8 mouse cellular contexts compared by ENCODE assay signal in the genomic region with DNA sequence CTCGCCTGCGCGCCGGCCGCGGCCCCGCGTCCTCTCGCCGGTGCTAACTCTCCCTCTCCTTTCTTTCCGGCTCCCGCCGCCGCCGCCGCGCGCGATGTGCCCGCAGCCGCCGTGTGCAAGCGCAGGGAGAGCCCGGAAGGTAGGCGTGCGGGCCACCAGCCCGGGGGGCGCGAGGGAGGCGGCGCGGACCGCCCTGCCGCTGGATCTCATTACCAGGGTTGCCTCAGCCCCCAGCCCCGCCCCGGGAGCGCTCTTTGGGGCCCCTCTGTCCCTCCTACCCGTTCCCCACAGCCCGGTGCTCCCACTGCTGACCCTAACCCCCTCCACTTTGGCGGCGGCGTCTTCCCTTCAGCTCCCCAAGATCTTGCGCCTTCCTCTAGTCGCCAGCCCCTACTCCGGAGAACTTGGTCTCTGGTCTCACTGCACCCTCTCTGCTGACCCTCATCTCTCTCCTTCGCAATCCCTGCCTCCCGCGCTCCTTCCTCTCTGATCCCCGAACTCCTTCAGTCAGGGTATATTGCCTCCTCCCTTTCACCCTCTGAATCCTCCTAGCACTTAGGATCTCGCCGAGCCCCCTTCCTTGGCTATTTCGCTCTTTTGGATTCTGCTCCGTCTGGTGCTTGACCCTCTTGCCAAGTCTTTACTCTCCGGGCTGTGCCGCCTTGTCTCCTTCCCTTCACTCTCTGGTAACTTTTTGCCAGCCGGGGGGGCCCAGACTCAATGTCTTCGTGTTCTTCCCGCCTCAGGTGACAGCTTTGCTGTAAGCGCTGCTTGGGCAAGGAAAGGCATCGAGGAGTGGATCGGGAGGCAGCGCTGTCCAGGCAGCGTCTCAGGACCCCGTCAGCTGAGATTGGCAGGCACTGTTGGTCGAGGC. TPM values are rescaled to one million over a fixed set of nuclear protein-coding genes. Genes with fewer than 3 reads are reported as not detected.
DNase-seq lines count a peak whose midpoint lies in the region; ATAC-seq and TF ChIP-seq lines count a peak whose summit lies in the region.

No protein-coding gene starts in this region.

- H3K4me1 ChIP-seq in heart, postnatal 0 days (ENCODE audit: control insufficient read depth, insufficient read depth) = 0 out of 2 replicates have a peak, but pooled peaks cover 7% of the 10 kb centered on the region
- peaks cover 17% of the 10 kb centered on the region for H3K4me1 ChIP-seq in liver, embryonic 13.5 days (replicated peaks)
- peaks cover 15% of the 10 kb centered on the region for H3K4me1 ChIP-seq in olfactory bulb, adult 2 months (ENCODE audit: control insufficient read depth, insufficient read depth, low read length)

- no peak for TF ChIP-seq EP300 in heart, postnatal 0 days (IDR thresholded peaks at IDR 0.05; ENCODE audit: low read depth)

- H3K36me3 ChIP-seq in heart, postnatal 0 days (replicated peaks; ENCODE audit: control insufficient read depth, insufficient read depth, low read length) = no peaks in the 10 kb centered on the region
- H3K36me3 ChIP-seq in liver, embryonic 13.5 days = no peaks in the 10 kb centered on the region

- peak overlapping the region; percentile 63 for H3K9ac ChIP-seq in heart, postnatal 0 days (replicated peaks; ENCODE audit: low read depth, low read length)
- H3K9ac ChIP-seq in liver, embryonic 13.5 days = peak overlapping the region; percentile 50

- no peaks in the 10 kb centered on the region for H3K9me3 ChIP-seq in heart, postnatal 0 days (replicated peaks; ENCODE audit: control insufficient read depth, low read length)
- H3K9me3 ChIP-seq in liver, embryonic 13.5 days (replicated peaks) = no peaks in the 10 kb centered on the region

- peak overlapping the region; percentile 87 for H3K4me3 ChIP-seq in gastrocnemius, adult 2 months
- peak overlapping the region; percentile 75 for H3K4me3 ChIP-seq in heart, postnatal 0 days (ENCODE audit: low read depth, low read length)
- peak overlapping the region; percentile 58 for H3K4me3 ChIP-seq in liver, embryonic 13.5 days (replicated peaks)
- H3K4me3 ChIP-seq in olfactory bulb, adult 2 months (ENCODE audit: insufficient read depth, low read depth, low read length) = peak overlapping the region; percentile 70

- peak overlapping the region; percentile 99 for H3K4me2 ChIP-seq in heart, postnatal 0 days (ENCODE audit: low read depth, low read length)
- H3K4me2 ChIP-seq in liver, embryonic 13.5 days = peak overlapping the region; percentile 76

- WGBS in heart, postnatal 0 days = 1% methylated on average over 47 of the region's 65 CpGs
- WGBS in liver, embryonic 13.5 days (ENCODE audit: insufficient replicate concordance) = 1% methylated on average over 54 of the region's 65 CpGs
- WGBS in olfactory bulb, adult 2 months = 1% methylated on average over 65 of the region's 65 CpGs

- no peak for TF ChIP-seq CTCF in gastrocnemius, adult 2 months (IDR thresholded peaks at IDR 0.05)
- TF ChIP-seq CTCF in heart, postnatal 0 days (IDR thresholded peaks at IDR 0.05; ENCODE audit: low read depth) = no peak
- no peak for TF ChIP-seq CTCF in olfactory bulb, adult 2 months (IDR thresholded peaks at IDR 0.05; ENCODE audit: insufficient read depth, low read depth, low read length)

- DNase-seq in gastrocnemius, adult 2 months = peak; percentile 43
- DNase-seq in gastrocnemius, postnatal 25 days = no peak
- DNase-seq in B cell, adult 2 months = peak; percentile 20 to 35
- DNase-seq in cerebellum, postnatal 10 days = peak; percentile 75 to 77
- DNase-seq in heart, postnatal 0 days (ENCODE audit: low spot score) = no peak
- DNase-seq in liver, embryonic 13.5 days = no peak
- no peak for DNase-seq in adrenal gland, adult 18-20 months (ENCODE audit: low spot score in 2 of 2)

- no peak for TF ChIP-seq POLR2A in olfactory bulb, adult 2 months (IDR thresholded peaks at IDR 0.05; ENCODE audit: insufficient read depth, low read depth, low read length)

- no peak; the same call in 1 of the 2 replicates for ATAC-seq in heart, postnatal 0 days (ENCODE audit: insufficient read depth, low read depth)
- ATAC-seq in liver, embryonic 13.5 days (ENCODE audit: low read depth) = peak; percentile 15; the same call in 1 of the 2 replicates

- H3K27me3 ChIP-seq in heart, postnatal 0 days (ENCODE audit: control insufficient read depth, insufficient read depth, low read length) = peaks cover 54% of the 10 kb centered on the region
- peaks cover 68% of the 10 kb centered on the region for H3K27me3 ChIP-seq in liver, embryonic 13.5 days

- intact Hi-C loops in gastrocnemius, adult 2 months (cut with DNase I) = no loop called here

- peak overlapping the region; percentile 68 for H3K27ac ChIP-seq in gastrocnemius, adult 2 months
- H3K27ac ChIP-seq in heart, postnatal 0 days (ENCODE audit: low read depth) = no peak overlapping the region
- H3K27ac ChIP-seq in liver, embryonic 13.5 days = no peak overlapping the region
- no peak overlapping the region for H3K27ac ChIP-seq in olfactory bulb, adult 2 months (ENCODE audit: insufficient read depth, low read depth, low read length)

RNA-seq across cellular contexts. Expression of a gene that starts 0.6 kb away (rescaled TPM):
- total RNA-seq in gastrocnemius, adult 2 months (2021) = 1 to 10 TPM in 1 of 2 experiments, under 1 TPM in 1; 0.82 to 1.7 TPM
- total RNA-seq in gastrocnemius, postnatal 25 days (2021) = 1 to 10 TPM; 1.5 to 2.5 TPM
- 6.8 and 14.5 TPM in 2 replicates for total RNA-seq in heart, postnatal 0 days (2014; rRNA removed; ENCODE audit: low replicate concordance)
- 5.3 and 5.5 TPM in 2 replicates for polyA plus RNA-seq in heart, postnatal 0 days (2015; fragmentation: Nextera tagmentation; extraction: Ambion mirVana)
- 1.9 and 2.2 TPM in 2 replicates for polyA plus RNA-seq in liver, embryonic 13.5 days (2015; fragmentation: Nextera tagmentation; extraction: Ambion mirVana)
- not detected in 2 replicates for polyA plus RNA-seq in olfactory bulb, adult 2 months (2012; ENCODE audit: insufficient read depth, insufficient read length, low replicate concordance, missing spikeins)
- 10 to 100 TPM; 29.0 to 33.1 TPM for total RNA-seq in adrenal gland, adult 18-20 months (2021)

Comparison
In these comparisons a context has a peak if more than half of its experiments do, and no peak if none do; other contexts are left out.
1. DNase-seq: peak in gastrocnemius, adult 2 months (single experiment), B cell, adult 2 months (2 of 2) and cerebellum, postnatal 10 days (2 of 2); none in gastrocnemius, postnatal 25 days (single experiment), heart, postnatal 0 days (single experiment), liver, embryonic 13.5 days (single experiment) and adrenal gland, adult 18-20 months (0 of 2).
2. Peak in every context shown above with its lines, with median percentiles within 50 percentile points of each other: H3K4me3 ChIP-seq.